Mouse (Mus musculus): ENCODE measurements around the gene Pmm1.
"Not testable (repeated sequence)": the region's sequence is repeated elsewhere in the genome, so short reads cannot be mapped to it uniquely, and the experiment has no call there.

The Pmm1 gene

GRCm38 (mm10) chr15:81926446-81926822 lies 34.3 kb downstream of the Pmm1 start:
- no peak for DNase-seq (ENCODE audit: low spot score in 2 of 2)

DNA sequence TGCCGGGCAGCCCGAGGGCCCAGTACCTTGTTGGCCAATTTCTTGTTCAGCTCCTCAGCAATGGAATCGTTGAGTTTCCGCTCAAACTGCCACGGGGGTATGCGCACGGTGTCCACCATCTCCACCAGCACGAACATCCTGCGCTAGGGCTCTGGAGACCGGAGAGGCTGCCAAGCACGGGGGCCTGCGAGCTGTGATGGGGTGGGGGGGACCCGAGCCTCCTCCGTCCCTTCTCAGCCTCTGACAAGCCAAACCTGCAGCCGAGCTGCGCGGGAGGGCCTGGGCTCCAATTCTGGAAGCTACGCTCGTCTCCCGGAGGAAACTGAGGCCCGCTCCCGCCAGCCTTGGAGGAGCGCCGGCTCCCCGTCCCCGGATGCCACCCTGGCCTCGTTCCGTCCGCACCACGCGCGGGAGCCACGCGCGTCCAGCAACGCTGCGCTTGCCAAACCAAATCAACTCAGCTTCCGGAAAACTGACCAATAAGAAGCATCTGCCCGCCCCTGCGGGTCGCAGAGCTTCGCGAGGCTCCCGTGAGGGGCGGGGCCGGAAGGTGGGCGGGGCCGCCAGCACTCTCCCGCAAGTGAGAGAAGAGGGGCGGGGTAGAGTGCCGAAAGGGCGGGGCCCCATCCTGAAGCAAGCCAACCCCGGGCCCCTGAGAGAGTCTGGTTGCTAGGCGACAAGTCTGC lies 34.8 kb downstream of the Pmm1 start, which contains the start of gene Polr3h:
TSS of gene Polr3h (minus strand) at position 481 of the 686 bp plus-strand sequence.
- DNase-seq (ENCODE audit: low spot score in 2 of 2), result peak; percentile 97

- no peak for DNase-seq (ENCODE audit: low spot score in 2 of 2)
Measured at GRCm38 (mm10) chr15:81924933-81925332, 35.8 kb downstream of the Pmm1 start.

GRCm38 (mm10) chr15:81921255-81921654 lies 39.5 kb downstream of the Pmm1 start:
- no peak for DNase-seq (ENCODE audit: low spot score in 2 of 2)

GRCm38 (mm10) chr15:81920546-81921217 lies 40.0 kb downstream of the Pmm1 start:
- no peak for DNase-seq (ENCODE audit: low spot score in 2 of 2)

DNA sequence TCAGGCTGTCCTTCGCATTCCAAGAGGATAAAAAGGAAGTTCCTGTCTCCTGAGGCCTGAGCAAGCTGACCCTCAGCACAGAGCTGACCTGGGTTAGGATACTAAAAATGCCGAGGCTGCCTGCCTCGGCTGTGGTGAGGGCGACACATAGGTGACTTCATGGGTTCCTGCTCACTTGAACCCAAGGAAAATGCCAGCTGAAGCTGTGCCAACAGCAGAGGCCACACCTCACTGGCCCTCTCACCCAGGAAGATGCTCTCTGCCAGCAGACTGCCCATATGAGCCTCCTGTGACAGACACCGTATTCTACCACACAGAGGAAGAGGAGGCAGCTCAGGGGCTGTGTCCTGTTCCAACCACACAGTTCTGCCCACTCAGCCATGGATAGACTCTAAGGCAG lies 41.7 kb downstream of the Pmm1 start:
- DNase-seq (ENCODE audit: low spot score in 2 of 2), result no peak

DNA sequence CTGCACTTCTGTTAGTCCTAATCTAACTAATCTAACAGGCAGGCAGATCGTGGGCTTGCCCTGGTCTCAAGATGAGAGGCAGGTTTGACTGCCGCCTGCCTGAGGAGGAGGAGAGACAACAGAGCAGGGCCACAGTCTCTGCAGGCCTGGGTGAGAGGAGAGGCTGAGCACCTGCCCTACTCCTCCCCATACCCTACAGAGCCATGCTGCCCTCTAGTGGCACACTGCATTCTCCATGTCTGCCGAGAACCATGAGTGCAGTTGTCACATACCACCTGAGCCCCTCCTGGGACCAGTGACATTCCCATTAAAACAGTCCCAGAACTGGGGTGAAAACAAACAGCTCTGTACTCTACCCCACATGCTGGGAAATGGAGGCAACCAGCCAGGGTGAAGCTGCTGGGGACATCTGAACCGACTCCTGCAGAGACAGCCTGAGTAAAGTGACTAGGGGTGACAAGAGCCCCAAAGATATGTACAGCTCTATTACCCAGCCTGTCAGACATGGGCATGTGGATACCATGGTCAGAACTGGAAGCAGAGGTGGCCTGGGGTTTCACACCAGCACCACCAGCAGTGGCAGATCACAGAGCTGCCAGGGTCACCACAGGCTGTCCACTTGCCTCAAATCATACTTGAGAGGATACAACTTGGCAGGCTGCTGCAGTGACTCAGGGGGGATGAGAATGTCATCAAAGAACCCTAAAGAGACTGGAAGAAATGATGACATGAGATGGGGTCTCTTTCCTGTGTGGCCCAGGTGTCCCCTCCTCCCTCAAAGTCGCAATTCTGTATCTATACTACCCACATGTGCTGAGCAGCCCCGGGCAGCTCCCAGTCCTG lies 42.9 kb downstream of the Pmm1 start:
- DNase-seq (ENCODE audit: low spot score in 2 of 2), result peak; percentile 52 to 83

DNA sequence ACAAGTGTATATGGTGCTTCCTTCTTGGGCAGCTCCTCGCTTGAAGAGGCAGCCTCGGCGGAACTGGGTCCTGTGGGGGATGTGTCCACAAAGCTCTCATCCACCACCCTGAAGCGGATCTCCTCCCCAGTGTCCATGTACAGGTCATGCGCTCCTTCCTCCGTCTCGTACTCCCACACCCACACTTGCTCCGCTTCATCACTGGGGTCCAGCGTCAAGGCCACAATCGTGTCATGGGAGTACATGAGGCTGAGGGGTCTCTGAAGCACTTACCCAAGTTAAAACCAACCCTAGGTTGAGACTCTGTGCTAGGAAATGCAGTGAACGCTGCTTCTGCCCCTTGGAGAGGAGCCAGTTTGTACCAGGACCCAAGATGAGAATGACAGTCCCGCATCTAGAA lies 43.5 kb downstream of the Pmm1 start:
- no peak for DNase-seq (ENCODE audit: low spot score in 2 of 2)

- no peak for DNase-seq (ENCODE audit: low spot score in 2 of 2)
Measured at GRCm38 (mm10) chr15:81915663-81916062, 45.1 kb downstream of the Pmm1 start.

- no peak for DNase-seq (ENCODE audit: low spot score in 2 of 2)
Measured at GRCm38 (mm10) chr15:81914668-81915067, 46.1 kb downstream of the Pmm1 start.

GRCm38 (mm10) chr15:81912498-81912897 lies 48.2 kb downstream of the Pmm1 start:
- no peak for DNase-seq (ENCODE audit: low spot score in 2 of 2)

DNA sequence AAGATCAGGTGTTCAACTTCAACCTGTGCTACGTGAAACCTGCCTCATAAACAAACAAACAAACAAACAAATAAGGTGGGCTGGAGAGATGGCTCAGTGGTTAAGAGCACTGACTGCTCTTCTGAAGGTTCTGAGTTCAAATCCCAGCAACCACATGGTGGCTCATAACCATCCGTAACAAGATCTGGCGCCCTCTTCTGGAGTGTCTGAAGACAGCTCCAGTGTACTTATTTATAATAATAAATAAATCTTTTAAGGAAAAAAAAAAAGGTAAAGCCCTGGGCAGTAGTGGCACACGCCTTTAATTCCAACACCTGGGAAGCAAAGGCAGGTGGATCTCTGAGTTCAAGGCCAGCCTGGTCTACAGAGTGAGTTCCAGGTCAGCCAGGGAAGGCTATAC lies 52.0 kb downstream of the Pmm1 start:
- DNase-seq (ENCODE audit: low spot score in 2 of 2), result not testable (repeated sequence)

GRCm38 (mm10) chr15:81907953-81908352 lies 52.8 kb downstream of the Pmm1 start:
- no peak for DNase-seq (ENCODE audit: low spot score in 2 of 2)

- DNase-seq (ENCODE audit: low spot score in 2 of 2), result peak; percentile 24 to 81
Measured at GRCm38 (mm10) chr15:81904939-81905338, 55.8 kb downstream of the Pmm1 start.

Data from thymus, postnatal 10 days (tissue).